Mouse (Mus musculus): ENCODE measurements around the gene H2-Q2. TPM values are rescaled to one million over a fixed set of nuclear protein-coding genes. Genes with fewer than 3 reads are reported as not detected.

The H2-Q2 gene
- total and polyA plus RNA-seq, 3 experiments, result 0.19 to 4.1 TPM; not detected in 1

DNA sequence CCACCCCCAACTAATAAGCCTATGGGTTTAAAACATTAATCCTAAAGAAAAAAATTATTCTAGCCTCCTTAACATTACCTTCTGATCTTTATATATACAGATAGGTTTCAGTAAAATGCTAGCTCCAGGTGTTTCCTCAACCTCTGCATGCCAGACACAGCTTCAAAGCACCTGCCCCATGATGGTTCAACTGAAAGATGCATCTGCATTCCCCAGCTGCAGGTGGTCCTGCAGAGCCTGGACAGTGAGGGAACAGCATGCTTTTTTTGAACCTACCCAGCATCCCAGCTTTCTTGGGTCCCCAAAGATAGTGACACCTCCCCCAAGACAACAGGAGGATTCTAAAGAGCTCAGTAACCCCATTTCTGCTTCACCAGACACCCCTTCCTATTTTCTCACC is 23.4 kb upstream of the H2-Q2 start:
- Histone ChIP-seq H3K79me2 (ENCODE audit: control insufficient read depth, insufficient read depth, low read length, poor library complexity) (no peaks in the 10 kb centered on the region), H3K27ac (ENCODE audit: control insufficient read depth, low read depth, low read length) (no peak overlapping the region), H3K4me1 (ENCODE audit: control insufficient read depth in 1 of 2, insufficient read depth in 2 of 2, low read length in 2 of 2) (no peaks in the 10 kb centered on the region), H3K9ac (ENCODE audit: control insufficient read depth, low read depth, low read length, poor library complexity, severe bottlenecking) (no peak overlapping the region), H3K4me3 (ENCODE audit: control insufficient read depth in 1 of 2, insufficient read depth in 1 of 2, low read depth in 2 of 2, low read length in 2 of 2) (no peak overlapping the region), H3K36me3 (ENCODE audit: control insufficient read depth in 1 of 2, insufficient read depth in 2 of 2, low read length in 2 of 2) (no peaks in the 10 kb centered on the region), H3K9me3 (replicated peaks; ENCODE audit: insufficient read depth, low read length) (no peaks in the 10 kb centered on the region), H3K27me3 (ENCODE audit: control insufficient read depth in 1 of 2, insufficient read depth in 2 of 2, low read length in 2 of 2) (peaks cover 0 to 2% of the 10 kb centered on the region in 2 experiments)
- DNase-seq (ENCODE audit: low read depth, low spot score), result no peak
- no peak for TF ChIP-seq RAD21 (IDR thresholded peaks at IDR 0.05; ENCODE audit: low read depth, low read length)
- no peak for TF ChIP-seq ZC3H11A (IDR thresholded peaks at IDR 0.05; ENCODE audit: low read depth, low read length)
- no peak for TF ChIP-seq GATA1 (IDR thresholded peaks at IDR 0.05; ENCODE audit: low read depth, low read length)
- TF ChIP-seq RCOR1 (IDR thresholded peaks at IDR 0.05; ENCODE audit: low read depth, low read length), result no peak
- TF ChIP-seq ZMIZ1 (IDR thresholded peaks at IDR 0.05; ENCODE audit: low read depth, low read length), result no peak
- no peak for TF ChIP-seq POLR2AphosphoS2 (IDR thresholded peaks at IDR 0.05; ENCODE audit: low read length)
- TF ChIP-seq USF1 (IDR thresholded peaks at IDR 0.05; ENCODE audit: low read depth, low read length), result no peak
- no peak for TF ChIP-seq TCF12 (IDR thresholded peaks at IDR 0.05; ENCODE audit: low read depth, low read length)
- TF ChIP-seq TAL1 (IDR thresholded peaks at IDR 0.05; ENCODE audit: low read length), result no peak
- no peak for TF ChIP-seq EP300 (IDR thresholded peaks at IDR 0.05; ENCODE audit: low read depth in 1 of 2, low read length in 2 of 2)
- TF ChIP-seq POLR2AphosphoS5 (IDR thresholded peaks at IDR 0.05; ENCODE audit: borderline replicate concordance, low read depth, low read length), result no peak
- no peak for TF ChIP-seq KAT2A (conservative IDR thresholded peaks at IDR 0.05; ENCODE audit: low read depth, low read length)
- no peak for TF ChIP-seq MAFK (IDR thresholded peaks at IDR 0.05; ENCODE audit: borderline replicate concordance, low read depth, low read length)
- no peak for TF ChIP-seq CHD2 (IDR thresholded peaks at IDR 0.05; ENCODE audit: low read length)
- no peak for TF ChIP-seq JUND (IDR thresholded peaks at IDR 0.05; ENCODE audit: low read depth, low read length)
- TF ChIP-seq SMC3 (IDR thresholded peaks at IDR 0.05; ENCODE audit: low read depth, low read length), result no peak
- no peak for TF ChIP-seq MAZ (IDR thresholded peaks at IDR 0.05; ENCODE audit: low read depth, low read length)

DNA sequence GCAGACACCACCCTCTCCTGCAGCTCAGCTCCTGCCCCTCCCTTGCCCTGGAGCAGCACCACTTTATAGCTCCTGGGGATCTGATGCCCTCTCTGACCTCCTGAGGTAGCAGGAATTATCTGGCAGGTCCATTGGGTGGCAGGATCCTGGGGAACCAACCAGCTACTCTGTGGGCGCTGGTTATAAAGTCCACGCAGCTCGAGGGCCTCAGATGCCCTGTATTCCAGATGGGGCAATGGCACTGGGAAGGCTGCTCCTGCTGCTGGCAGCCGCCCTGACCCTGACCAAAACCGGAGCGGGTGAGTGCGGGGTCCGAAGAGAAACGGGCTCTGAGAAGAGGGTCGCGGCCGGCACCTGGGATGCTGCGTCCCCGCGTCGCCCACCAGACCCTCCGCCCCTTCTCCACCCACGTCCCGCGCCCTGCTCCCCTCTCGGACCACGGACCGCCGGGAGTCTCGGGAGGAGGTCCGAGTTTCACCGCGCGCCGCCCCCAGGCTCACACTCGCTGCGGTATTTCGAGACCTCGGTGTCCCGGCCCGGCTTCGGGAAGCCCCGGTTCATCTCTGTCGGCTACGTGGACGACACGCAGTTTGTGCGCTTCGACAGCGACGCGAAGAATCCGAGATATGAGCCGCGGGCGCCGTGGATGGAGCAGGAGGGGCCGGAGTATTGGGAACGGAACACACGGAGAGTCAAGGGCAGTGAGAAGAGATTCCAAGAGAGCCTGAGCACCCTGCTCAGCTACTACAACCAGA is 21.5 kb upstream of the H2-Q2 start, which contains the start of gene H2-Q1:
H2-Q1 (plus strand) TSS at position 79 of the 755 bp plus-strand sequence.
- H3K27ac ChIP-seq (ENCODE audit: control insufficient read depth, low read depth, low read length), result no peak within 1 kb of the TSS
- H3K4me1 ChIP-seq (ENCODE audit: control insufficient read depth in 1 of 2, insufficient read depth in 2 of 2, low read length in 2 of 2), result no peaks in the 10 kb centered on the region
- no peak within 1 kb of the TSS for H3K4me3 ChIP-seq (ENCODE audit: control insufficient read depth in 1 of 2, insufficient read depth in 1 of 2, low read depth in 2 of 2, low read length in 2 of 2)
- H3K9ac ChIP-seq (ENCODE audit: control insufficient read depth, low read depth, low read length, poor library complexity, severe bottlenecking), result no peak within 1 kb of the TSS
- H3K27me3 ChIP-seq (ENCODE audit: control insufficient read depth in 1 of 2, insufficient read depth in 2 of 2, low read length in 2 of 2), result peaks cover 0 to 1% of the 10 kb centered on the region in 2 experiments; a peak in 3 of 4 replicates
- H3K79me2 ChIP-seq (ENCODE audit: control insufficient read depth, insufficient read depth, low read length, poor library complexity), result no peaks in the 10 kb centered on the region
- DNase-seq (ENCODE audit: low read depth, low spot score), result no peak
- no peaks in the 10 kb centered on the region for H3K36me3 ChIP-seq (ENCODE audit: control insufficient read depth in 1 of 2, insufficient read depth in 2 of 2, low read length in 2 of 2)
- H3K9me3 ChIP-seq (replicated peaks; ENCODE audit: insufficient read depth, low read length), result no peaks in the 10 kb centered on the region
- TF ChIP-seq BHLHE40 (IDR thresholded peaks at IDR 0.05; ENCODE audit: borderline replicate concordance, low read depth, low read length) (no peak), POLR2AphosphoS5 (IDR thresholded peaks at IDR 0.05; ENCODE audit: borderline replicate concordance, low read depth, low read length) (no peak), TAL1 (IDR thresholded peaks at IDR 0.05; ENCODE audit: low read length) (no peak)
